Mouse (Mus musculus): ENCODE data around the gene Prdm13. TPM values are rescaled to one million over a fixed set of nuclear protein-coding genes. Genes with fewer than 3 reads are reported as not detected.

The Prdm13 gene
- polyA plus RNA-seq, 1 experiment from 2014 or later = 0.53 TPM

DNA sequence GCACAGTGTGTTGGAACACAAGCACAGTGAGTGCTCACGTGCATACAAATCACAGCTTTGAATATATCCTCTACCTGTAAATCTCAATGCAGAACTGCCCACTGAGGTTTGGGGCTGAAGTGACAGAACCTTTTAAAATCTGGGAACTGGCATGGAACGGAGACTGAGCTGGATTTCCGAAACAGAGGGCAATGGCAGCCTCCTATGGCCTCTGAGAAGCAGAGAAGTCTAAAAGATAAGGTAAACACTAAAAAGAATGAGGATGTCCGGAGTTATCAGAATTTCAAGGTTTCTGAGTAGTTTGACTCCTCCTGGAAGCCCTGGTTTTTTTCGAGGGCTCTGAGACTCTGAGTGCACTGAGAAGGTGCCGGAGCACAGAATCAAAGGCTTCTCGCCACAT, 4.5 kb upstream of the Prdm13 start:
- ATAC-seq (replicated peaks; ENCODE audit: insufficient number of reproducible peaks, low FRiP score, low TSS enrichment, low read depth) = no peak
- H3K36me3 ChIP-seq (replicated peaks; ENCODE audit: control insufficient read depth, insufficient read depth, low read depth, low read length) = no peaks in the 10 kb centered on the region
- H3K9ac ChIP-seq (replicated peaks; ENCODE audit: low read length) = no peak overlapping the region
- no peak overlapping the region for H3K4me3 ChIP-seq (ENCODE audit: low read depth, low read length)
- DNase-seq (ENCODE audit: low spot score) = peak; percentile 3
- no peak overlapping the region for H3K27ac ChIP-seq (replicated peaks; ENCODE audit: low read depth, low read length)
- H3K4me2 ChIP-seq (ENCODE audit: low read depth, low read length) = no peak overlapping the region
- H3K9me3 ChIP-seq (replicated peaks; ENCODE audit: control insufficient read depth, low read length) = no peaks in the 10 kb centered on the region
- peaks cover 63% of the 10 kb centered on the region for H3K27me3 ChIP-seq (ENCODE audit: control insufficient read depth, insufficient read depth, low read length)
- 5% methylated on average over 7 of the region's 7 CpGs for WGBS
- H3K4me1 ChIP-seq (ENCODE audit: control insufficient read depth, insufficient read depth, low read length) = no peaks in the 10 kb centered on the region

DNA sequence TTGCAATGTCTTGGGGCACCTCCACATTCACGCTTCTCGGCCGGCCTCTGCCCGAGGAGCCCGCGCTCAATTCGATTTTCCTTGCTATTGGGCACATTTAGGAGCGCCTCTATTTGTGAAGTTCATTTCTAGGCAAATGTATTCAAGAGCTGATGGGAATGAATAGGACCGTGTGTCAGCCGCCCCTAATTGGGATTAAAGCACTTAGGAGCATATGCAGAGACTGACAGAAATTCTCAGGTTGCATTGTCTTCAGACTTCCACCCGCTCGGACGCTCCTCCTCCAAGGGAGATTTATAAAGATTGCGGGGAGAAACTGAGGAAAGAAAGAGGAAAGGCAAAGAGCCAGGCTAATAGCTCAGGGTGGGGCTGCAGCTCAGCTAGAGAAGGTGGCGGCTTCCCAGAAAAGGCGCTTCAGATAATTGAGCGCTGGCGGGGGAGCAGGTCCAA, 3.8 kb upstream of the Prdm13 start:
- no peak overlapping the region for H3K4me2 ChIP-seq (ENCODE audit: low read depth, low read length)
- no peak overlapping the region for H3K9ac ChIP-seq (replicated peaks; ENCODE audit: low read length)
- no peak for ATAC-seq (replicated peaks; ENCODE audit: insufficient number of reproducible peaks, low FRiP score, low TSS enrichment, low read depth)
- no peaks in the 10 kb centered on the region for H3K9me3 ChIP-seq (replicated peaks; ENCODE audit: control insufficient read depth, low read length)
- under 1% methylated on average over 18 of the region's 18 CpGs for WGBS
- DNase-seq (ENCODE audit: low spot score) = peak; percentile 23
- no peaks in the 10 kb centered on the region for H3K36me3 ChIP-seq (replicated peaks; ENCODE audit: control insufficient read depth, insufficient read depth, low read depth, low read length)
- H3K27me3 ChIP-seq (ENCODE audit: control insufficient read depth, insufficient read depth, low read length) = peaks cover 68% of the 10 kb centered on the region
- H3K4me1 ChIP-seq (ENCODE audit: control insufficient read depth, insufficient read depth, low read length) = no peaks in the 10 kb centered on the region
- H3K27ac ChIP-seq (replicated peaks; ENCODE audit: low read depth, low read length) = no peak overlapping the region
- H3K4me3 ChIP-seq (ENCODE audit: low read depth, low read length) = no peak overlapping the region

DNA sequence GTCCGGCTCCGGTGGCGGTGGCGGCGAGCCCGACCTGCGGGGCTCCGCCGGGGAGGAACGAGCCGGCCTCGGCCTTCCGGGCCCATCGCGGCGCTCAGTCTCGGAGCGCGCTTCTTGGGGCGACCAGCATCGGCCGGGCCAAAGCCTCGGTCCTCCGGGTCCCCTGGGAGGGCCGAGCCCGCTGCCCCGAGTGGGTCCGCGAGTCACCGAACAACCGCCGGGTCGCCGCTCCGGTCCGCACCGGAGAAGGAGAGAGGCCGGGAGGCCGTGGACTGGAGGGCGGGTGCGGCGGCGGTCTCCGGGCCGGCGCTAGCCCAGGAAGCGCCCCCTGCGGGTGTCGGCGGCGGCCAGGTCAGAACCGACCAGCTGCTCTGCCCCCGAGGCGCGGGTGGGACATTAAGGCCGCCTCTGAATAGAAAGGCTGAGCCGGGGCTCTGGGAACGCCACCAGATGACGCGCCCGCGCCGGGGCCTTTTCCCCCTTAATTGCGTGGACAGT, 3.0 kb upstream of the Prdm13 start:
- peak overlapping the region; percentile 25; the same call in 1 of the 2 replicates for H3K9ac ChIP-seq (replicated peaks; ENCODE audit: low read length)
- H3K9me3 ChIP-seq (replicated peaks; ENCODE audit: control insufficient read depth, low read length) = no peaks in the 10 kb centered on the region
- ATAC-seq (replicated peaks; ENCODE audit: insufficient number of reproducible peaks, low FRiP score, low TSS enrichment, low read depth) (peak; percentile 45; the same call in 1 of the 2 replicates), DNase-seq (ENCODE audit: low spot score) (peak; percentile 33)
- peak overlapping the region; percentile 33 for H3K4me3 ChIP-seq (ENCODE audit: low read depth, low read length)
- no peak overlapping the region for H3K27ac ChIP-seq (replicated peaks; ENCODE audit: low read depth, low read length)
- peaks cover 76% of the 10 kb centered on the region for H3K27me3 ChIP-seq (ENCODE audit: control insufficient read depth, insufficient read depth, low read length)
- WGBS = under 1% methylated on average over 43 of the region's 64 CpGs
- H3K4me1 ChIP-seq (ENCODE audit: control insufficient read depth, insufficient read depth, low read length) = no peaks in the 10 kb centered on the region
- H3K36me3 ChIP-seq (replicated peaks; ENCODE audit: control insufficient read depth, insufficient read depth, low read depth, low read length) = no peaks in the 10 kb centered on the region
- peak overlapping the region; percentile 75 for H3K4me2 ChIP-seq (ENCODE audit: low read depth, low read length)

DNA sequence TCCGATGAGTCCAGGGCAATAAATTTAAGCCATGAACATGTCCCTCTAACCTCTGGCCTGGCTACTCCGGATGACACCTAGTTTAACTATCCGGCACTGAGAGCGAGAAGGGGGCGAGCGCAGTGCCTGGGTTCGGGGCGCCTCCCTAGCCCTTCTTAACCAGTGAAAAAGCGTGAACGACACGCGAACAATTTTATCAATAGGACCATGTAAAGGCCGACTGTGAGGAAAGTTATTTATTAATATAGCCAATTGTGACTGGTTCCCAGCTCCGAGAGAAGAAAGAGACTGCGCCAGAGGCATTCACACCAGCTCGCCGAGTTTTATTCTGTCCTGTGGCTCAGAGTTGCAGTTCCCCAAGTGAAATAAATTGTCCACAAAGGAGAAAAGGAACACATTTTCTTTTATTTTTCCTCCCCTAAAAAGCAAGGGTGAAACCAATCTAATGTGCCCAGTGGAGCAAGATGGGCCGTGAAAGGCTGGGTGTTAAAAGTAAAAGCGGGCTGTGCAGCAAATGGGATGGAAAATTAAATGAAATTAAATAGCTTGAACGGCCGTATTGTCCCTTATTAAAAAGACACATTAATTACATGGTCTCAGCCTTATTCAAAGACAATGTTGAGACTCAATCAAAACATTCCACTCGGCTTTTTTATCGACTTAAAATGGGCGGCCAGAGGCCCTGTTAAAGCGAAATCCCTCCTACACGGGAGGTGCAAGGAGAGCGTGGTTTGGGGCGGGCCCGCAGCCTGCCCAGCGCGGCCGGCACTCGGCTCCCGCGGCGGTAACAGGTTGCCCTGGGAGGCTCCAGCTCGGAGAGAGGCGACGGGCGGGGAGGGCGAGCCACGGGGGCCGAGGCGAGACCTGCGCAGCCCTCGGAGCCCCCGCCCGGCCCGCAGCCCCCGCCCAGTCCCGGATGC, 2.3 kb upstream of the Prdm13 start:
- no peak overlapping the region; the same call in 1 of the 2 replicates for H3K9ac ChIP-seq (replicated peaks; ENCODE audit: low read length)
- ATAC-seq (replicated peaks; ENCODE audit: insufficient number of reproducible peaks, low FRiP score, low TSS enrichment, low read depth) = peak; percentile 64; the same call in 1 of the 2 replicates
- H3K27ac ChIP-seq (replicated peaks; ENCODE audit: low read depth, low read length) = no peak overlapping the region
- H3K4me1 ChIP-seq (ENCODE audit: control insufficient read depth, insufficient read depth, low read length) = no peaks in the 10 kb centered on the region
- DNase-seq (ENCODE audit: low spot score) = peak; percentile 46
- H3K4me3 ChIP-seq (ENCODE audit: low read depth, low read length) = peak overlapping the region; percentile 33
- peaks cover 81% of the 10 kb centered on the region for H3K27me3 ChIP-seq (ENCODE audit: control insufficient read depth, insufficient read depth, low read length)
- under 1% methylated on average over 49 of the region's 51 CpGs for WGBS
- H3K36me3 ChIP-seq (replicated peaks; ENCODE audit: control insufficient read depth, insufficient read depth, low read depth, low read length) = no peaks in the 10 kb centered on the region
- no peaks in the 10 kb centered on the region for H3K9me3 ChIP-seq (replicated peaks; ENCODE audit: control insufficient read depth, low read length)
- peak overlapping the region; percentile 75 for H3K4me2 ChIP-seq (ENCODE audit: low read depth, low read length)

DNA sequence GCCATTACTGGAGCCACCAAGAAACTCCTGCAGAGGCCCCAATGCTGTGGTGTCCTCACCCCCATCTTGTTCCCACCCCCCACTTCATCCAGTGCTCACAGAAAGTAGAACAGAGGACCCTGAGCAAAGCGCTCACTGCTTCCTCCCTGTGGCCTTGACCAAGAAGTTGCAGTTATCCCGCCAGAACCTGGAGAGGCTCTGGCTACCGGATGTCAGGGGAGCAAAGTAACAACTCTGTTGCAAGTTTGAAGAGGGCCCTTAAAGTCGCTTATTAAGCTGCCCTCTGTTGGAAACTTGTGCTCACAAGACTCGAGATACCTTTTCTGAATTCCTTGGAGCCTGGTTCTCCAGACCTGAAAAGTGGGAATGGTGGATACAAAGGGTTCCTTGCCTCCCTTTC, 1.2 kb upstream of the Prdm13 start:
- no peaks in the 10 kb centered on the region for H3K9me3 ChIP-seq (replicated peaks; ENCODE audit: control insufficient read depth, low read length)
- no peak overlapping the region for H3K9ac ChIP-seq (replicated peaks; ENCODE audit: low read length)
- H3K27ac ChIP-seq (replicated peaks; ENCODE audit: low read depth, low read length) = no peak overlapping the region
- DNase-seq (ENCODE audit: low spot score) (peak; percentile 48), ATAC-seq (replicated peaks; ENCODE audit: insufficient number of reproducible peaks, low FRiP score, low TSS enrichment, low read depth) (no peak)
- no peaks in the 10 kb centered on the region for H3K36me3 ChIP-seq (replicated peaks; ENCODE audit: control insufficient read depth, insufficient read depth, low read depth, low read length)
- no peak overlapping the region for H3K4me3 ChIP-seq (ENCODE audit: low read depth, low read length)
- 0% methylated on average over 5 of the region's 5 CpGs for WGBS
- peaks cover 83% of the 10 kb centered on the region for H3K27me3 ChIP-seq (ENCODE audit: control insufficient read depth, insufficient read depth, low read length)
- H3K4me2 ChIP-seq (ENCODE audit: low read depth, low read length) = no peak overlapping the region
- no peaks in the 10 kb centered on the region for H3K4me1 ChIP-seq (ENCODE audit: control insufficient read depth, insufficient read depth, low read length)

DNA sequence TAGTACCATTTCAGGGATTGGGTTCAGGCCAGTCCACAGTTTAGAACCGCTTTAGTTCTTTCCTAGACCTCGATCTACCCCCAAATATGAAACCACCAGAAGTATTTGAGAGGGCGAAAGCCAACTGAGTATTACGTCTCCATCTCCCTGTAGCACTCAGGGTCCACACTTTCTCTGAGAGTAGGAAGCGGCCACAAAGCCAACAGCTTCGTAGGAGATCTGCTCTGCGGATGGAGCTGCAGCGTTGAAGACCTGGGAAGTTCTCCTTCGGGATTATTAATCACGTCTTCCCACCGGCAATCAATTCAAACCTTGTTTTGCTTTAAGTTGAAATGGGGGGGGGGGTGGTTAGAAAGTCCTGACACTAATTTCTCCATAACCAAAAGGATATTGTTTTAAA, 653 bp upstream of the Prdm13 start:
- no peaks in the 10 kb centered on the region for H3K4me1 ChIP-seq (ENCODE audit: control insufficient read depth, insufficient read depth, low read length)
- H3K27ac ChIP-seq (replicated peaks; ENCODE audit: low read depth, low read length) = no peak overlapping the region
- H3K36me3 ChIP-seq (replicated peaks; ENCODE audit: control insufficient read depth, insufficient read depth, low read depth, low read length) = no peaks in the 10 kb centered on the region
- WGBS = 2% methylated on average over 11 of the region's 11 CpGs
- peaks cover 82% of the 10 kb centered on the region for H3K27me3 ChIP-seq (ENCODE audit: control insufficient read depth, insufficient read depth, low read length)
- DNase-seq (ENCODE audit: low spot score) = peak; percentile 10
- no peak overlapping the region for H3K9ac ChIP-seq (replicated peaks; ENCODE audit: low read length)
- H3K4me2 ChIP-seq (ENCODE audit: low read depth, low read length) = no peak overlapping the region
- ATAC-seq (replicated peaks; ENCODE audit: insufficient number of reproducible peaks, low FRiP score, low TSS enrichment, low read depth) = no peak
- no peak overlapping the region for H3K4me3 ChIP-seq (ENCODE audit: low read depth, low read length)
- no peaks in the 10 kb centered on the region for H3K9me3 ChIP-seq (replicated peaks; ENCODE audit: control insufficient read depth, low read length)

DNA sequence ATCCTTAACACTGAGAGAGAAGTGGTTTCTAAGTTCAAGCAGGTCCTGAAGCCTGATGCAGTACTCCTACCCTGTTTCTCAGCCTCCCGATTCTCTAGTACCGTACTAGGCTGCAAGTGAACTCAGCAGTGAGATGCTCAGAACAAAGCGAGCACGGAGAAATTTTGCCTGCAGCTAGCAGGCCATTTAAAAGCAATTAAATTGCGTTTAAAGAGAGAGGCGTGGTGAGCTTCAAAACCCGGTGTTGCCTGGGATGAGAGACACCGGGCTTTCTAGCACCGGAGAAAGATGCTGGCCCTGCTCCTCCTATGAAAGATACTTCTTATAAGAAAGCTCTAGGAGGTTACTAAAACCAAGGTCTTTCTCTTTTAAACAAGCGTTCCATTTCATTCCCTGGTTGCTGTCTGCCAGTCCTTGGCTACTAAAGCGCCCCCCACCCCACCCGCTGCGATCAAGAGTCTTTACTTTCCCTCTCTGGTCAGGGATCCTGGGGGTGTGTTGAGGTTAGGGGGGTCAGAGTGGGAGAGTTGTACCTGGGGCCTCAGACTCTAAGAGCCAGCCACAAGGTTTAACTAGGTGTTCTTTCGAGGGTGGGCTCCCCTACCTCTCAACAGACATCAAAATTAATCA, 1.3 kb downstream of the Prdm13 start:
- 0% methylated on average over 14 of the region's 14 CpGs for WGBS
- Histone ChIP-seq H3K9ac (replicated peaks; ENCODE audit: low read length) (no peak overlapping the region), H3K27ac (replicated peaks; ENCODE audit: low read depth, low read length) (no peak overlapping the region), H3K4me2 (ENCODE audit: low read depth, low read length) (no peak overlapping the region), H3K4me3 (ENCODE audit: low read depth, low read length) (no peak overlapping the region), H3K36me3 (replicated peaks; ENCODE audit: control insufficient read depth, insufficient read depth, low read depth, low read length) (no peaks in the 10 kb centered on the region), H3K9me3 (replicated peaks; ENCODE audit: control insufficient read depth, low read length) (no peaks in the 10 kb centered on the region), H3K4me1 (ENCODE audit: control insufficient read depth, insufficient read depth, low read length) (no peaks in the 10 kb centered on the region; the same call in 1 of the 2 replicates), H3K27me3 (ENCODE audit: control insufficient read depth, insufficient read depth, low read length) (peaks cover 86% of the 10 kb centered on the region)
- DNase-seq (ENCODE audit: low spot score) = peak; percentile 33
- ATAC-seq (replicated peaks; ENCODE audit: insufficient number of reproducible peaks, low FRiP score, low TSS enrichment, low read depth) = no peak

Data from embryonic facial prominence, embryonic 11.5 days (tissue).